Mouse (Mus musculus) ES-E14 (cell line): ENCODE measurements at regions not wholly inside any gene's neighbourhood (a gene's known extent, or its start where the extent isn't known, plus 50 kb on each side); places are given as distances from the start of the nearest gene placed in this dataset.

Experiments
- CHD2 ChIP-seq: IDR thresholded peaks from 2 replicates; pipeline ENCODE4 v1.6.1; 2014; ENCODE audit warnings: mild to moderate bottlenecking, low read depth, low read length, inconsistent platforms
- ZC3H11A ChIP-seq: IDR thresholded peaks from 2 replicates; pipeline ENCODE4 v1.6.1; 2012; ENCODE audit warnings: low read depth, mild to moderate bottlenecking, inconsistent platforms, low read length, borderline replicate concordance

DNA sequence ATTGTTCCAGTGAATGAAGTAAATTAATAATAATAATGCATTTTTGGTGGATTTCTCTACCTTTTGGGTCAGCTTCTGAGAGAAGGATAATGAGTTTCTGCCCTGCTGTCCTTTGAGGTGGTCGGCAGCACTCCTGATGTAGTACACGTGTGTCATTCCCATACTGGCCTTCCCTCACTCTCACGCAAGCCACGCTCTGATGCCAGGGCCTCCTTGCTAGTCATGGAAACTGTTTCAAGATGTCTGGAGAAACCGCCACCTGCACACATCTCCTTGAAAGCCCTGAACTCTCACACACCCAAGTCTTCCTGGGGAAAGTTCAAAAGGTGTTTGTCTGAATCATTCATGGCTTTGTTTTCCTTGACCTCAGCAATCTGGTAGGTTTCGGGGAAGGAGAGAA lies 116.2 kb downstream of the Fam204a start:
- TF ChIP-seq ZC3H11A (no peak), CHD2 (no peak)
